Mouse (Mus musculus) limb, embryonic 11.5 days (tissue): Measurements from ENCODE around the gene Dkkl1. TPM values are rescaled to one million over a fixed set of nuclear protein-coding genes. Genes with fewer than 3 reads are reported as not detected.

Experiments
- ATAC-seq: fragments of 200-750 bp; cut with Nextera tagmentation; 2 replicates; pipeline ENCODE4 v1.8.0; 2017; ENCODE audit warnings: low read depth; ENCODE audit not compliant: insufficient number of reproducible peaks, low FRiP score, low TSS enrichment
- DNase-seq: peaks from one replicate; pipeline ENCODE4 v3.0.0-alpha.2; 2015; ENCODE audit warnings: low spot score
- H3K27ac ChIP-seq: fragments of 300-500 bp; sonication (generic); replicated peaks from 2 replicates; pipeline ENCODE4 v1.5.1; 2014; ENCODE audit warnings: low read depth, mild to moderate bottlenecking, low read length
- H3K27me3 ChIP-seq: fragments of 300-500 bp; sonication (generic); 2 replicates; pipeline ENCODE4 v1.6.1; 2014; ENCODE audit warnings: mild to moderate bottlenecking, low read length, mixed read lengths; ENCODE audit not compliant: control insufficient read depth, insufficient read depth
- H3K36me3 ChIP-seq: fragments of 300-500 bp; sonication (generic); 2 replicates; pipeline ENCODE4 v1.6.1; 2014; ENCODE audit warnings: mild to moderate bottlenecking, low read length, moderate library complexity, mixed read lengths; ENCODE audit not compliant: control insufficient read depth, insufficient read depth
- H3K4me1 ChIP-seq: fragments of 300-500 bp; sonication (generic); 2 replicates; pipeline ENCODE4 v1.6.1; 2014; ENCODE audit warnings: low read length, mixed read lengths; ENCODE audit not compliant: control insufficient read depth, insufficient read depth
- H3K4me2 ChIP-seq: fragments of 300-500 bp; sonication (generic); 2 replicates; pipeline ENCODE4 v1.6.1; 2014; ENCODE audit warnings: low read depth, mild to moderate bottlenecking, moderate library complexity; ENCODE audit not compliant: severe bottlenecking
- H3K4me3 ChIP-seq: fragments of 300-500 bp; sonication (generic); 2 replicates; pipeline ENCODE4 v1.5.1; 2014; ENCODE audit warnings: low read depth, low read length
- H3K9ac ChIP-seq: fragments of 300-500 bp; sonication (generic); 2 replicates; pipeline ENCODE4 v1.6.1; 2014; ENCODE audit warnings: mild to moderate bottlenecking, low read length
- H3K9me3 ChIP-seq: fragments of 300-500 bp; sonication (generic); 2 replicates; pipeline ENCODE4 v1.6.1; 2016; ENCODE audit warnings: low read length; ENCODE audit not compliant: control insufficient read depth
- WGBS: fragments of 180-500 bp; shearing (Covaris S2); extraction: QIAGEN DNeasy Blood & Tissue Kit; methylation state at CpG from one replicate; pipeline ENCODE4 v1.1.7; 2014; 5-methylcytosine and 5-hydroxymethylcytosine counted together
- polyA plus RNA-seq: library from polyadenylated mRNA; unstranded; fragments of >200 nt; fragmentation: Nextera tagmentation; extraction: Ambion mirVana; gene quantifications from 2 replicates; pipeline ENCODE4 v1.2.1, GENCODE M21; 2014

Gene Dkkl1
- polyA plus RNA-seq, 1 experiment from 2014 or later, result 0.60 TPM

GRCm38 (mm10) chr7:45221680-45222079 is 9.7 kb upstream of the Dkkl1 start:
- no peak for ATAC-seq

DNA sequence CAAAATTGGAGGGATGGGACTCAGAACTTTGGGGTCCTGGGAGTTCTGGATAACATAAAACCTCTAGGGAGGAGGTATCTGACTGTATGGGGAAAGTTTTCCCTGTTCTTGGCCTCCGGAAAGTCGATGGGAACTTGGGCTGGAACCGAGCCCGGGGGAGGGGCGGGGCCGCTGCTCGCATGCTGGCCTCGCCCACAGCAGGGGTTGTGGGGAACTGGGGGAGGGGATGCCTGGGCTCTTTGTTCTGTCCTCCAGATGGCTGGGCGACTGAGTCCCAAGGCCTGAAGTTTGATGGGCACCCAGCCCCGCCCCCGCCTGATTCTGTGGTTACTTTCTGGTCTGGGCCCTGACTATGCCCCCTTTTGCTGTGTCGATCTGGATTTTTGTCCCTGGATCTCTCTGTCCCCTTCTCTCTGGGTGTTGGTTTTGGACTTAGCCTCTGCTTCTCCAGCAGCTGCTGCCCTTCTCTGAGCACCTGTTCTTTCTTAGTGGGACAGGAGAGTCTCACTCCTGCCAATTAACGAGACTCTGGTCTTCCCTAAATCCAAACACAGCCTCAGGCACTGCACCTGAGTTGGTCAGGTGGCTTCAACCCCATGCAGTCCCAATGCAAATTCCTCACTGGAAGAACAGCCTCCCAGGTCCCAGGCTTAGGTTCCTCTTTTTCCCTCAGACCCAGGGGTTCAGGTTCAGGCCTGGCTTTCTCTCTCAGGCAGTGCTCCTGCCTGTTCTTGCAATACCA is 4.7 kb upstream of the Dkkl1 start:
- Histone ChIP-seq H3K4me1 (peaks cover 21% of the 10 kb centered on the region), H3K27me3 (peaks cover 9% of the 10 kb centered on the region), H3K4me2 (peak overlapping the region; percentile 93), H3K4me3 (peak overlapping the region; percentile 69), H3K9ac (peak overlapping the region; percentile 100), H3K36me3 (peaks cover 31% of the 10 kb centered on the region), H3K27ac (peak overlapping the region; percentile 96), H3K9me3 (no peaks in the 10 kb centered on the region)
- under 1% methylated on average over 13 of the region's 13 CpGs for WGBS
- ATAC-seq (peak; percentile 78), DNase-seq (peak; percentile 96)

More at GRCm38 (mm10) chr7:45221680-45222079, 9.7 kb upstream of the Dkkl1 start:
- H3K4me3 ChIP-seq, result no peak overlapping the region
- peaks cover 17% of the 10 kb centered on the region for H3K4me1 ChIP-seq
- H3K27me3 ChIP-seq, result no peaks in the 10 kb centered on the region
- H3K9ac ChIP-seq, result no peak overlapping the region
- H3K4me2 ChIP-seq, result no peak overlapping the region
- H3K9me3 ChIP-seq, result no peaks in the 10 kb centered on the region
- no peak for DNase-seq
- H3K27ac ChIP-seq, result no peak overlapping the region
- H3K36me3 ChIP-seq, result peaks cover 61% of the 10 kb centered on the region
- 89% methylated on average over 2 of the region's 2 CpGs for WGBS

- H3K27me3 ChIP-seq, result peaks cover 16% of the 10 kb centered on the region
- H3K4me3 ChIP-seq, result peak within 1 kb of the TSS; percentile 69
- peaks cover 28% of the 10 kb centered on the region for H3K36me3 ChIP-seq
- H3K4me2 ChIP-seq, result peak within 1 kb of the TSS; percentile 93
- peak within 1 kb of the TSS; percentile 100 for H3K9ac ChIP-seq
- H3K9me3 ChIP-seq, result no peaks in the 10 kb centered on the region
- H3K4me1 ChIP-seq, result peaks cover 21% of the 10 kb centered on the region
- H3K27ac ChIP-seq, result peak within 1 kb of the TSS; percentile 96
- ATAC-seq (peak; percentile 58), DNase-seq (peak; percentile 89)
- under 1% methylated on average over 53 of the region's 55 CpGs for WGBS
These were observed 3.9 kb upstream of the Dkkl1 start, which contains the start of gene Tead2 for GRCm38 (mm10) chr7:45215673-45216441. Tead2 (plus strand) TSS chr7:45215753.

DNA sequence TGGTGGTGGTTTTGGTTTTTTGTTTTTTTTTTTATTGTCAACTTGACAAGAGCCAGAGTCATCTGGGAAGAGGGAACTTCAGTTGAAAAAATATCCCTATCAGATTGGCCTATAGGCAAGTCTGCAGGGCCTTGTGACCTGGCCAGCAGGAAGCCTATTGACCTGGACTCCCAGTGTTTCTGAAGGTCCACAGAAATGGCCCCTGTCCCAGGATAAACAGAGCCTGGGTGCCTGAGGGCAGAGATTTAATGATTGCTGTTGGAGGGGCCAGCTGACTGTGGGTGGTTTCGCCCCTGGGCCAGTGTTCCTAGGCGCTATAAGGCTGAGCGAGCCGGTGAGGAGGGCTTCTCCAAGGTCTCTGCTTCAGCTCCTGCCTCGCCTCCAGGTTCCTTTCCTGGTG is 1.8 kb upstream of the Dkkl1 start:
- WGBS, result 49% methylated on average over 5 of the region's 5 CpGs
- H3K9me3 ChIP-seq, result no peaks in the 10 kb centered on the region

GRCm38 (mm10) chr7:45212356-45212755 is 409 bp upstream of the Dkkl1 start:
- H3K9me3 ChIP-seq, result no peaks in the 10 kb centered on the region; the same call in 1 of the 2 replicates
- H3K9ac ChIP-seq, result no peak overlapping the region
- H3K4me2 ChIP-seq, result no peak overlapping the region
- H3K4me3 ChIP-seq, result no peak overlapping the region
- ATAC-seq (no peak), DNase-seq (no peak)
- no peak overlapping the region for H3K27ac ChIP-seq
- peaks cover 2% of the 10 kb centered on the region; the same call in 1 of the 2 replicates for H3K36me3 ChIP-seq
- 69% methylated on average over 7 of the region's 7 CpGs for WGBS
- H3K27me3 ChIP-seq, result peaks cover 27% of the 10 kb centered on the region
- peaks cover 9% of the 10 kb centered on the region for H3K4me1 ChIP-seq

More for the DNA sequence above, 1.8 kb upstream of the Dkkl1 start:
- Histone ChIP-seq H3K4me3 (no peak overlapping the region), H3K27me3 (peaks cover 27% of the 10 kb centered on the region), H3K4me2 (no peak overlapping the region), H3K9ac (no peak overlapping the region), H3K36me3 (peaks cover 9% of the 10 kb centered on the region), H3K4me1 (peaks cover 21% of the 10 kb centered on the region), H3K27ac (no peak overlapping the region)
- ATAC-seq, result no peak
- DNase-seq, result no peak

DNA sequence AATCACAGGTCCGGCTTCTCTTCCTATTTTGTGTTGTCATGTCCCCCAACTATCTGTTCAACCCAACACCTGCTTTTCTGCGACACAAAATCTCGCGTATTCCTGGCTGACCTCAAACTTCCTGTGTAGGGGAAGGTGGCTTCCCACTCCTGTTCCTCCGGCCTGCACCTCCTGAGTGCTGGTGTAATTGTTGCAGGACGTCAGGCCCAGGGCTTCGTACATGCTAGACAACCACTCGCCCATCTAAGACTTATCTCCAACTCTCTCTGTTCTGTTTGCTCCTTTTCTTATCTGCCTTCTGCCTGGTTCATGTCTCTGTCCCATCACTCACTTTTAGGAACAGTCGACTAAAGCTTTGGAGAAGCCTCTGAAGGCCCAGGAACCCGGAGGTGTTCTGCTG is 877 bp downstream of the Dkkl1 start:
- H3K4me1 ChIP-seq, result peaks cover 4% of the 10 kb centered on the region; the same call in 1 of the 2 replicates
- no peak overlapping the region for H3K4me3 ChIP-seq
- H3K9me3 ChIP-seq, result no peaks in the 10 kb centered on the region; the same call in 1 of the 2 replicates
- H3K9ac ChIP-seq, result no peak overlapping the region
- H3K4me2 ChIP-seq, result no peak overlapping the region
- peaks cover 27% of the 10 kb centered on the region for H3K27me3 ChIP-seq
- DNase-seq, result no peak
- no peak overlapping the region for H3K27ac ChIP-seq
- WGBS, result 73% methylated on average over 10 of the region's 10 CpGs
- no peaks in the 10 kb centered on the region for H3K36me3 ChIP-seq
- no peak for ATAC-seq

GRCm38 (mm10) chr7:45208260-45208659 is 3.7 kb downstream of the Dkkl1 start:
- ATAC-seq (no peak), DNase-seq (no peak)
- WGBS, result 75% methylated on average over 6 of the region's 6 CpGs
- H3K4me2 ChIP-seq, result no peak overlapping the region
- H3K36me3 ChIP-seq, result no peaks in the 10 kb centered on the region
- no peak overlapping the region for H3K4me3 ChIP-seq
- H3K9ac ChIP-seq, result no peak overlapping the region
- no peak overlapping the region for H3K27ac ChIP-seq
- no peaks in the 10 kb centered on the region; the same call in 1 of the 2 replicates for H3K9me3 ChIP-seq
- peaks cover 27% of the 10 kb centered on the region for H3K27me3 ChIP-seq
- peaks cover 4% of the 10 kb centered on the region; the same call in 1 of the 2 replicates for H3K4me1 ChIP-seq

GRCm38 (mm10) chr7:45204380-45205143 is 7.4 kb downstream of the Dkkl1 start, which contains the start of gene Ccdc155:
Ccdc155 (minus strand) TSS chr7:45204892.
- Histone ChIP-seq H3K4me2 (peak within 1 kb of the TSS; percentile 44), H3K27me3 (no peaks in the 10 kb centered on the region), H3K36me3 (no peaks in the 10 kb centered on the region), H3K4me3 (peak within 1 kb of the TSS; percentile 35), H3K9me3 (no peaks in the 10 kb centered on the region; the same call in 1 of the 2 replicates), H3K27ac (no peak within 1 kb of the TSS), H3K9ac (peak within 1 kb of the TSS; percentile 55; the same call in 1 of the 2 replicates), H3K4me1 (no peaks in the 10 kb centered on the region)
- peak; percentile 96 for ATAC-seq
- WGBS, result 10% methylated on average over 44 of the region's 44 CpGs
- peak; percentile 99 for DNase-seq
